Mouse (Mus musculus) cerebellum, postnatal 4 days (tissue): ENCODE data around the gene Diras1.

Experiments
- DNase-seq, 2 experiments: peaks; one replicate each; pipeline ENCODE4 v3.0.0; 2022; ENCODE audit warnings: low spot score in 2 of 2, mixed read lengths in 1 of 2

Diras1 gene

GRCm38 (mm10) chr10:80972071-80972987, 53.1 kb downstream of the Diras1 start:
- DNase-seq = peak; percentile 58 to 92

GRCm38 (mm10) chr10:80971533-80971932, 53.9 kb downstream of the Diras1 start:
- no peak for DNase-seq

GRCm38 (mm10) chr10:80970159-80970558, 55.3 kb downstream of the Diras1 start:
- DNase-seq = no peak
